Mouse (Mus musculus): Measurements from ENCODE around the gene Ppp1r36. TPM values are rescaled to one million over a fixed set of nuclear protein-coding genes. Genes with fewer than 3 reads are reported as not detected.

Gene Ppp1r36
- polyA plus RNA-seq (2012; rRNA removed) (2.1 and 4.2 TPM in 2 replicates), polyA plus RNA-seq (2014; fragmentation: Nextera tagmentation; extraction: Ambion mirVana) (3.1 and 5.3 TPM in 2 replicates)

DNA sequence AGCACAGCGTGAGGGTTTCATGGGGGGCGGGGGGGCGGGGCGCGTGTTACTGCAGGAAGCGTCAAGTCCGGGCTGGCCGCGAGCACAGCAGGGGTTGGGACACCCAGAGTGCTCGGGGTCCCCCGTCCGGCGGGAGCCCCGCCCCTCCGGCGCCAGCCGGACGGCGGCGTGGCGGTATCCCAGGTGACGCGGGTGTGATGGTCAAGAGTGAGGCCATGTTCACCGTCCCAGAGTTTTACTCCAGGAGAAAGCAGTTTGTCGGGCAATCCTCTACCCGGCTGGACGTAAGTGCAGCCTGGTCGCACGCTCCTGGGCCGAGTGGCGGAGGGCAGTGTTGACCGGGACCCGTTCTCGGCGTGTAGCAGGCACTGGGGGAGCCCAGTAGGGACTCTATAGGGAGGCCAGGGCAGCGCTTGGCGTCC, at the start of gene Ppp1r36:
Gene Ppp1r36, plus strand, starts transcription at position 106 of the 422 bp plus-strand sequence.
- peak; percentile 60 for ATAC-seq (ENCODE audit: low FRiP score, low read depth)
- Histone ChIP-seq H3K9me3 (ENCODE audit: control insufficient read depth, low read length) (peaks cover 3% of the 10 kb centered on the region; the same call in 1 of the 2 replicates), H3K4me1 (ENCODE audit: control insufficient read depth, insufficient read depth, low read length) (no peaks in the 10 kb centered on the region), H3K4me2 (replicated peaks; ENCODE audit: low read depth, low read length, severe bottlenecking) (peak within 1 kb of the TSS; percentile 84), H3K27ac (replicated peaks; ENCODE audit: low read depth, low read length) (0 out of 2 replicates have a peak within 1 kb of the TSS, but pooled peaks have one; percentile 21), H3K4me3 (replicated peaks; ENCODE audit: low read length) (peak within 1 kb of the TSS; percentile 47), H3K27me3 (ENCODE audit: control insufficient read depth, insufficient read depth, low read length) (no peaks in the 10 kb centered on the region), H3K9ac (ENCODE audit: low read depth, low read length, severe bottlenecking) (peak within 1 kb of the TSS; percentile 59), H3K36me3 (ENCODE audit: control insufficient read depth, insufficient read depth, low read length) (no peaks in the 10 kb centered on the region)
- no peak for TF ChIP-seq POLR2A (IDR thresholded peaks at IDR 0.05; ENCODE audit: borderline replicate concordance, extremely low read depth, insufficient read depth, insufficient read length)
- whole genome bisulfite sequencing = under 1% methylated on average over 35 of the region's 37 CpGs
- DNase-seq (ENCODE audit: low spot score) = peak; percentile 17

DNA sequence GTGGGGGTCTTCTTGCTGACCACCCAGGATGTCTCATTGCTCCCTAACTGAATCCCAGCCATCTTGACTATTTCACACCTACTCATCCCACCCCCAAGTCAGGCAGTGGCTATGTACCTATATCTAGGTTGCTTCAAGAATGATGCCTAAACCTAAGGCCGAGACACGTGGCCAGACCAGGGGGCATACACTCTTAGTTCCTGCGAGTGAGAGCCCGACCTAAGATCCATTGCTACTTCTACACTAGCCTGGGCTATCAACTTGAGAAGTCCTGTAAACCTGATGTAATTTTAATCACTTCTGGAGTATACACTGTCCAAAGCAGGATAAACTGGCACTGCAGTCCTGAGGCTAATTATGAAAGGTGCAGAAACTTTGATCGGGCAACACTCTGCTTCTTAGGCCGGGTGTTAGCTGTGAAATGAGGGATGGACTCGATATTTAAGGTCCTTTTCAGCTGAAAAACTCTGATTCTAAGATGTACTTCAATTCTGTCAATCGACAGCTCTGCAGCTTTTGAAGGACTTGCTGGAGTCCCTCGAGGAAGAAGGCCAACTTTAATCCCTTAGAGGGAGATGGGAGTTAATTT, 49.0 kb upstream of the Ppp1r36 start:
- 7% methylated on average over 9 of the region's 9 CpGs for WGBS

DNA sequence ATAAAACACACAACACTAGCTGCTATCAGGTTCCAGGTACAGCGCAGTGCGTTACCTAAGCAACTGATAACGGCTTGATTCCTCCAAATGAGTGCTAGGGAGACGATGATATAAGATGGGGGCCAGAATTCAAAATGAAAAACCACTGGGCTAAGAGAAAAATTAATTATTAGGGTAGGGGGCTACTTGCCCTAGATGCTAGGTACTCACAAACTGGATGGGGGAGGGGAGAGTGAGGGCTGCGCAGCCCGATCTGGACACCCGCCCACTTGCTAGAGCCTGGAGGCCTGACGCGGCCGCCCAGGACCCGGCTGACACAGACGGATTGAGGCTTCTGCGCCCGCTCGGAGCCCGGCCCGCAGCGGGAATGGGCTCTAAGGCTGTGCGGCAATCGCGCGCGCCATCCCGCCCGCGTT, 48.5 kb upstream of the Ppp1r36 start:
- ATAC-seq (ENCODE audit: low FRiP score, low read depth) (peak; percentile 9), DNase-seq (ENCODE audit: low spot score) (peak; percentile 58)
- H3K9ac ChIP-seq (ENCODE audit: low read depth, low read length, severe bottlenecking) = peak overlapping the region; percentile 99
- WGBS = 1% methylated on average over 23 of the region's 26 CpGs
- H3K4me3 ChIP-seq (replicated peaks; ENCODE audit: low read length) = peak overlapping the region; percentile 96
- H3K9me3 ChIP-seq (ENCODE audit: control insufficient read depth, low read length) = no peaks in the 10 kb centered on the region
- no peaks in the 10 kb centered on the region for H3K27me3 ChIP-seq (ENCODE audit: control insufficient read depth, insufficient read depth, low read length)
- peaks cover 33% of the 10 kb centered on the region for H3K4me1 ChIP-seq (ENCODE audit: control insufficient read depth, insufficient read depth, low read length)
- H3K27ac ChIP-seq (replicated peaks; ENCODE audit: low read depth, low read length) = peak overlapping the region; percentile 100
- H3K36me3 ChIP-seq (ENCODE audit: control insufficient read depth, insufficient read depth, low read length) = 0 out of 2 replicates have a peak, but pooled peaks cover 4% of the 10 kb centered on the region
- H3K4me2 ChIP-seq (replicated peaks; ENCODE audit: low read depth, low read length, severe bottlenecking) = peak overlapping the region; percentile 83
- TF ChIP-seq POLR2A (IDR thresholded peaks at IDR 0.05; ENCODE audit: borderline replicate concordance, extremely low read depth, insufficient read depth, insufficient read length) = no peak

More for the DNA sequence above, 49.0 kb upstream of the Ppp1r36 start:
- ATAC-seq (ENCODE audit: low FRiP score, low read depth) (no peak), DNase-seq (ENCODE audit: low spot score) (no peak)
- Histone ChIP-seq H3K4me1 (ENCODE audit: control insufficient read depth, insufficient read depth, low read length) (peaks cover 33% of the 10 kb centered on the region), H3K9ac (ENCODE audit: low read depth, low read length, severe bottlenecking) (peak overlapping the region; percentile 99), H3K4me3 (replicated peaks; ENCODE audit: low read length) (peak overlapping the region; percentile 96), H3K27ac (replicated peaks; ENCODE audit: low read depth, low read length) (peak overlapping the region; percentile 52; the same call in 1 of the 2 replicates), H3K27me3 (ENCODE audit: control insufficient read depth, insufficient read depth, low read length) (no peaks in the 10 kb centered on the region), H3K36me3 (ENCODE audit: control insufficient read depth, insufficient read depth, low read length) (0 out of 2 replicates have a peak, but pooled peaks cover 5% of the 10 kb centered on the region), H3K4me2 (replicated peaks; ENCODE audit: low read depth, low read length, severe bottlenecking) (peak overlapping the region; percentile 83), H3K9me3 (ENCODE audit: control insufficient read depth, low read length) (no peaks in the 10 kb centered on the region)
- no peak for TF ChIP-seq POLR2A (IDR thresholded peaks at IDR 0.05; ENCODE audit: borderline replicate concordance, extremely low read depth, insufficient read depth, insufficient read length)

DNA sequence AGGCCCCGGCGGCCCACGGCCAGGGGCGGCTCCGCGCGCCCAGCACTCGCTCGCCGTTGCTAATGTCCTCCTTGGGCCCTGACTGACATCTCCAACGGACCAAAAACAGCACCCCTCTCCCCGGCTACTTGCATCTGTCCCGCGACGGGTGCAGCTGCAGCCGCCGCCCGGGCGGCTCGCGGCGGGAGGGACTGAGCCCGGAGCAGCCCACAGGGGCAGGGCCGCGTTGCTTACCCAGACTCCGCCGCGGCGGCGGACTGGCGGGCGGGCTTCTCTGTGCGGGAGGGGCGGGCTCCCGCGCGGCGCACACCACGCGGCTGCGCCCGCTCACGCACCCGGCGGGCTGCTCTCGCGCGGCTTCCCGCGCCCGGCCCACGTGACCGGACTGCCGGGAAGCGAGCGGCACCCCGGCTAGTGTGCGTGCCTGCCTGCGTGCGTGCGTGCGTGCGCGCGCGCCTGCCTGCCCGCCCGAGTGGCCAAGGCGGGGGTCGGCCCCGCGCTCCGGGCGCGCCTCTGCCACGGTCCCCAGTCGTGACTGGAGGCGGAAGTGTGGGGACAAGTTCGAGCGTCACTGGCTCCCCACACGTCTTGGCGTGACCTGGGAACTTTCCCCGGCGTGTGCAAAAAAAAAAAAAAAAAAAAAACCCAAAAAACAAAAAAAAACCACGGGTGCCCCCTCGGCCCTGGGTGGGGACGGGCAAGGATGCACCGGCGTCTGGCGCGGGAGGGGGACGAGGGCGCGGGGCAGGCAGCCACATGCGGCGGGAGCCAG, 47.9 kb upstream of the Ppp1r36 start, which contains the start of gene Zbtb25:
Gene Zbtb25, minus strand, starts transcription at position 397 of the 772 bp plus-strand sequence.
- WGBS = under 1% methylated on average over 39 of the region's 96 CpGs
- peaks cover 37% of the 10 kb centered on the region for H3K4me1 ChIP-seq (ENCODE audit: control insufficient read depth, insufficient read depth, low read length)
- H3K27ac ChIP-seq (replicated peaks; ENCODE audit: low read depth, low read length) = peak within 1 kb of the TSS; percentile 100
- H3K36me3 ChIP-seq (ENCODE audit: control insufficient read depth, insufficient read depth, low read length) = no peaks in the 10 kb centered on the region
- TF ChIP-seq POLR2A (IDR thresholded peaks at IDR 0.05; ENCODE audit: borderline replicate concordance, extremely low read depth, insufficient read depth, insufficient read length) = peak; percentile 43; the same call in 1 of the 2 replicates
- no peaks in the 10 kb centered on the region for H3K9me3 ChIP-seq (ENCODE audit: control insufficient read depth, low read length)
- H3K4me2 ChIP-seq (replicated peaks; ENCODE audit: low read depth, low read length, severe bottlenecking) = peak within 1 kb of the TSS; percentile 83
- ATAC-seq (ENCODE audit: low FRiP score, low read depth) (peak; percentile 79), DNase-seq (ENCODE audit: low spot score) (peak; percentile 86)
- H3K9ac ChIP-seq (ENCODE audit: low read depth, low read length, severe bottlenecking) = peak within 1 kb of the TSS; percentile 99
- H3K4me3 ChIP-seq (replicated peaks; ENCODE audit: low read length) = peak within 1 kb of the TSS; percentile 96
- H3K27me3 ChIP-seq (ENCODE audit: control insufficient read depth, insufficient read depth, low read length) = no peaks in the 10 kb centered on the region

Data from limb, embryonic 14.5 days (tissue).